Mouse (Mus musculus): ENCODE measurements at regions not wholly inside any gene's neighbourhood (a gene's known extent, or its start where the extent isn't known, plus 50 kb on each side); places are given as distances from the start of the nearest gene placed in this dataset.
"Not testable (repeated sequence)": the region's sequence is repeated elsewhere in the genome, so short reads cannot be mapped to it uniquely, and the experiment has no call there.

DNA sequence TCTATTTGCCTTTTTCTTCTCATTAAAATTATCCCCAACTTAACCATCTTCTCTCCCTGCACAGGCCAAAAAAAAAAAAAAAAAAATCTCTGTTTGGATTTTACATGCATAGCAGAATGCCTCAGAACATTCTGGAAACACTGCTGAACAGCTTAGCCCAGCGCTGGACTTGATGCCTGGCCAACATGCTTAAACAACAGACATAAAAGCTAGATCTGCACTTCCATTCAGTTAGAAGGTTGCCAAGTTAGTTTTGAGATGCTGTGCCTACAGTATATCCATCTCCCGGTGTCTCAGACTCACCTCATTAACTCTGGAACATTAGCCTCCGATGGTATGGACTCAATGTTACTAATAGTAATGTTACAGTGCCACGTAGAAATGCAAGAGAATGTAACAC lies 785.6 kb upstream of the Sox9 start:
- no peak for DNase-seq

DNA sequence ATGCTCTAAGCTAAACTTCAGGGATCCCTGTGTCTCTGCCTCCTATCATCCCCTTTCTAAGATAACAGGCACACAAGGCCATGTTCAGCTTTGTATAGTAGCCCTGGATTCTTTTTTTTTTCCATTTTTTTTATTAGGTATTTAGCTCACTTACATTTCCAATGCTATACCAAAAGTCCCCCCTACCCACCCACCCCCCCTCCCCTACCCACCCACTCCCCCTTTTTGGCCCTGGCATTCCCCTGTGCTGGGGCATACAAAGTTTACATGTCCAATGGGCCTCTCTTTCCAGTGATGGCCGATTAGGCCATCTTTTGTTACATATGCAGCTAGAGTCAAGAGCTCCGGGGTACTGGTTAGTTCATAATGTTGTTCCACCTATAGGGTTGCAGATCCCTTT lies 771.2 kb upstream of the Sox9 start:
- not testable (repeated sequence) for DNase-seq

DNA sequence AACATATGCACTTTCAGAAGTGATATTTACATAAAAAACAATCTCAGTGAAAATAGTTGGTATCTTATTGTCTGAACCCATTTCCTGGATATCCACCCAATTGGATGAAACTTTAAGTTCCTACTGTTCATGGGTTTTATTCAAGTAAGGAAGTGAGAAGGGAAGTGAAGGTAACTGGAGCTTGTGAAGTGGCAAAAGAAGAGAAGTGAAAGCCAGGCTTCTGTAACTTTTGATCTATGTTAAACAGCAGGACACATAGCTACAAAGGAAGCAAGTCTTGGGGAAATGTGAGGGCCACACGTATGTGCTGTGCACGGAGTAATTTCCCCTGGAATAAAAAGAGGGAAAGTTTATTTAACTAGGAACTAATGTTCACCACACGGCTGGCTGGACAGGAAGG lies 764.1 kb upstream of the Sox9 start:
- DNase-seq: no peak

DNA sequence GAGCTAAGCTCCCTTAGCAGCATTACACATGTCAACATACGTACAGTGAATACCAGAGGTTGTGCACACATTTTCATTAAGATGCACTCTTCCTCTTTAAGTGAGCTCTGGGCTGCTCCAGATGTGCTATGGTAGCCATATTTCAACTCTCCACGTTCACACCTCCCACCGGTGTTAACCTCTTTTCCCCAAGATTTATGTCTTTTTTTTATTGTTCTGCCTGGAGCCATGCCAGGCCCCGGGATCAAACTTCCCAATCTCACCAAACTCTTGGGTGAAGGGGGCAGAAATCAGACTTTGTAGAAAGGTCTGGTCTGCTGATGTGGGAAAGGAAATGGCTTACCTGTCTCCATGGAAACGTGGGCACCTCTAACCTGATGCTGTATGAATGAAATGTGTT lies 754.0 kb upstream of the Sox9 start:
- no peak for DNase-seq

DNA sequence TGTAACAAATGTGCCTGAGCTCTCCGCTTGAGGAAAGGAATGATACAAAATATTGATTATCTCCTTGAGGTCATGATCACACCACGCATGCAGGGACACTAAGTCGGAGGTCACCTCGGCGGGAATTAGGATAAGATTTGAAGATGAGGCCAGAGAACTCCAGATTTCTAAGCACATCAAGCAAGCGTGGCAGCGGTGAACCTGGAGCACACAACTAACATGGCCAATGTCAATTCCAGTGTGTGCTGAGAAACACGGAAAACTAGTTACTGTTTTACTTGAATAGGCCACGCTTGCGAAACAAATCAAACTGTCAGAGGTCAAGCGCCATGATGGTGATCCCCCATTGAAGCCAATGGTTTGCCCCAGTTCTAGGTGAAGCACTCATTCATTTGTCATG lies 743.3 kb upstream of the Sox9 start:
- DNase-seq: no peak

DNA sequence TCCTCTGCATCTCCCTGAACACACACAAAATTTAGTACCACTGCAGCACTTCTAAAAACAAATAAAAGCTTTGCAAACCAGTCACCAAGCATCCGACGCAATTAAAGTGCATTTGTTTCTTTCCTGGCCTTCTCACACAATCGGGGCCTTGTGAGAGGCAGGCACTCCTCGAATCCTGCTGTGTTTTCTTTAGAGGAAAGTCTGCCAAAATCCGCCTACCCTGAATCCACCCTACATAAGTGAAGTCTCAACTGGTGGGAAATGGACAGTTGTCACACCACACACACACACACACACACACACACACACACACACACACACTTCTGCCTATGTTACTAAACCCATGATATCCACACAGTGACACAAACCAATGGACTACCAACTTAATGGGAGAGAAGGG lies 737.6 kb upstream of the Sox9 start:
- no peak for DNase-seq

DNA sequence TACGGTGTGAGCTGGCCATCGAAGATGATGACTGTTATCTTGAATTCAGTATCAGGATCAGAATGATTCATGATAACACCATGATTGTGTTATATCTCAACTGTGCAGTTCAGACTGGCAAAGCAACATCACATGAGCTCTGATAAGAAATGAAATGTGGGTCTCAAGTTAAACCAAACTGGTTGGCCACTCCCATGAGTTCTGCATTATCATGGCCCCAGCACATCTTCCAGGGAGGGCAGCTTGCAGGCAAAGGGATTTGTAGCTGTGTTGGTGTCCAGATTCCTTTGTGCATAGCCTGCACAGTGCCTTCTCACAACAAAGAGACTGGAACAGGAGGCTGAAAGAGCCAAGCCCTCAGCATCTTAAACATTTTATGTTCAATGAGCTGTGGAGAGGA lies 736.7 kb upstream of the Sox9 start:
- DNase-seq: no peak

DNA sequence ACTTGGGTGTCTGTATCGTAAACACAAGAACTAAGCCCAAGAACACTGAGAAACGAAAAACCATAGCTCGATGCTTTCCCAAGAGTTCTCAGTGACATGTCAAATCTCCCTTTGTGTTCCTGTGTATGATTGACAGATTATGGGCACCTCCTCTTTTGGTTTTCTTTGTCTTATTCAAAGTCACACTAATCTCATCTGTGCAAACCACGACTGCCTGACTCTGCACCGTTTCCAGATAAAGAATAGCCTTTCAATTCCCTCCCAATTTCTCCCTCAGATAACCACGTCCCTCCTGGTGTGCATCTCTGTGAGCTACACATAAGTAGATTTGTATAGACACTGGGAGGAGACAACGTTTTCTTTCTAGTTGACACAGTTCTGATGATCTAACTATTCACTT lies 731.7 kb upstream of the Sox9 start:
- DNase-seq: no peak

DNA sequence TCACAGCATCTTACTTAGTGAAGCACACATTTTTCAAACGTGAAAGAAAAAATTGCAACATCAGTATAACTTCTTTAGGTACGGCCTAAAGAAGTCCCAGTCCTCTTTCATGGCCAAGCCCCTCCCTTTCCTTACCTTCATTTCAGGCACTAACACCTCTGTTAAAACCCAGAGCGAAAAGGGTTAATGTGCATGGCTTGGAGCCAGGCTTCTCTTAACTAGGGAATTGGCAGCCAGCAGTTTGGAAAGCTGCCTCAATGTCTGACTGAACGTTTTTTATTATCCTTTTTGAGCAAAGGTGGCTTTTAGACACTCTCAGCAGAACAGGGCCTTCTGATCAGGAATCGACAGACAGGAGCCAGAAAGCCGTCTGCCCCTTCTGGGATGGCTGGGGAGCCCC lies 726.4 kb upstream of the Sox9 start:
- DNase-seq: no peak

DNA sequence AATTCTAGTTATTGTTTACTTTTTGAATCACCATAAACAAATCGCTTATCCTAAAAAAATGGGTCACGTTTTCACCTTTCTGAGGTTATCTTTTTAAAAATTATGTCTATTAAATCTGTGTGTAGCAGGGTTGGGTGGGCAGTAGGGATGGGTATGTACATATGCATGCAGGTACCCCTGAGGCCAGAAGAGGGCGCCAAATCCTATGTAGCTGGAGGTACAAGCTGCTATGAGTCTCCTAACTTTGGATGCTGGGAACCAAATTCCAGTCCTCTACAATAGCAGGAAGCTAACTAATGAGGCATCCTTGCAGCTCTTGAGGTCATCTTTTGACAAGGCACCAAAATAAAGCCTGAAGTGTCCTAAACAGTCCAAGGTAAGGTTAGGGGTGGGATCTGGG lies 714.8 kb upstream of the Sox9 start:
- DNase-seq: no peak

DNA sequence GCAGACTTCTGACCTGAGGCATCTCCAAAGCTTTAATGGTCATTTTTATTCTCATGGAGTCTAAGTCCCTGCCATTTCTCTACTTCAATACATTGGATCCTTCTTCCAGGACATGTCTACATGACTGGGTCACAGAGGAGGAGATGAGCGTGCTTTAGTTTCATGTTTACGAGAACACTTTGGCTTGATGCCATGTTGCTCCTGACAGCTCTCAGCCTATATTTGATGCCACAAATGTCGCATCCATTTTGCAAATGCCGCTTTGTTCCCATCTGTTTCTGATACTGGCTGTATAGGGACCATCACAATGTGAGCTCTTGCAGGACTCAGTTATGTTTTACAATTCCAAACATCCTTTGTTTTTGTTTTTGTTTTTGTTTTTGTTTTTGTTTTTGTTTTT lies 713.2 kb upstream of the Sox9 start:
- no peak for DNase-seq

DNA sequence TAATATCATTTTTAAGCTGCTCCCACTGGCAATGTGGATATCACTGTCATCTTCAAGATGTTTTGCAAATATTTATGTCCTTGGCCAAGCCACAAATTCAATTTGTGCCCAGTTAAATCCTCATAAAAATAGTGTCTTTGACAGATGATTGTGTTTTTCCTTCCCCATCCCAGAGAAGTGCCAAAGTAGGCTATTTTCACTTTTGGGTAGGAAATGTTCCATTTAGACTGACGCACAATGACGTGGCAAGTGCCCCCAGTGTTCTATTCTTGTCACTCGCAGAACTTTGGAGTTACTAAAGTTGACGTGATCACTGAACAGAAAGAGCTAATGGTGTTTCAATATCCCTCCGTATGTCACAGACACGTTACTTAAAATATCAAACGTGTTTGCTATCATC lies 710.5 kb upstream of the Sox9 start:
- DNase-seq: no peak

DNA sequence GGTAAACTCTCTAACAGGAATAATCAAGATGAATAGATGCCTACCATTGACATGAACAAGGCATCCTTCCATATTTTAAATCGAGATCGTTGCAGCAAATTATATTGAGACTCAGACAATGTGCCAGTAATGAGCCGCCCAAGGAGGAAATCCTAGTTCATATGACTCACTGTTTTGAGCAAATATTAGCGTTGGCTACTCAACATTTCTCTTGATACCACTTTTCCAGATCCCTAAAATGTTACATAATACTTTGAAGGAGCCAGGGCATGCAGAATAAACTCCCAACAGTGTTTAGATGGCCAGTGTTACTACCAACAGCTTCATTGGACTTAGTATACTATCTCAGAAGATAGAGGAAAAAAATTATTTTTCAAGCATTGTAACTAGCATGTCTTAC lies 700.6 kb upstream of the Sox9 start:
- DNase-seq: no peak

DNA sequence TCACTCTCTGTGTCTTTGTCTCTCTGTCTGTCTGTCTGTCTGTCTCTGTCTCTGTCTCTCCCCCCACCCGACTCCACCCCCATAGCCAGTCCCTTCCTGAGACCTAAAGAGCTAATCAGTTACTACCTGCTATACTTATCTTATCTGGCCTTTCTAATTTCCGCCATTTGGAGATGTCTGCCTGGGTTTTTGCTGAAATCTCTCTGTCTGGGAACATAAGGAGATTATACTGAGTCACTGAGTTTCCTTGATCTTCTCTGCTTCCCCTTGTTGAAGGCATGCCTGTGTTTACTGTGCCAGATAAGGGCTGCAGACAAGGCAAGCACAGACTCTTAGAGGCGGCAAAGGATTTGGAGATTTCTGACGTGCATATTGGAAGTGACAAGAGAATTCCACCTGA lies 699.0 kb upstream of the Sox9 start:
- DNase-seq: no peak

DNA sequence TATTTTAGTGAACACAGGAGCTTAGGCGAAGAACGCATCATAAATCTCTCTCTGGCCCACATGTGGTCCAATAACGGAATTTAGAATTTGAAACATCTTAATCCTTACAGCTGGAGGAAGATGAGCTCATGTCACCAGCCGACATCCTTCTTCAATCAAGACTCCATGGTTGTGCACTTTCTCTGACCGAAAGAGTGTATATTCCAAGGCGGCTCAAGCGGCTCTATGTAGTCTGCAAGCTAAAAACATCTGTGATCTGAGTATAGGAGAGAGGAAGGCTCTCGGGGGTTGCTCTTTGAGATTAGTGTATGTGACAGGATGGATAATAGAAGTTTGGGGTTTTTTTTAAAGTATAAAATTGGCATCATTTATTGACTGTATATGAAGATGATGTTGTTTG lies 689.9 kb upstream of the Sox9 start:
- no peak for DNase-seq

DNA sequence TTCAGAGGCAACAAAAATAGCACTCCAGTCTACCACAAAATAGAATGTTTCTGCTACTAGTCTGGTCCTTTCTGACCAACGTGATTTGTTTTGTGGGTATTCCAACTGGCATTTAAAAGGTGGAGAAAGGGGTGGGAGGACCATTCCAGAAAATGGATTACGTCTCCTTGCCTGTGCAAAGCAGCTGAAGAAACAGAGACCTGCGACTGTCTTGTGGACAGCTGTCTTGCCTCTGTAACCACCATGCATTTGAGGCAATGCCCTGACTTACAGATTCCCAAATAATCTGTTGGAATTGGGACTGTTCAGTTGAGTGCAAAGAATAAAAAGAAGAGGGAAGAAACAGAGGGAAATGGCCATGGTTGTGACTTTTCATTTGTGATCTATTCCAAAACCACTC lies 687.0 kb upstream of the Sox9 start:
- DNase-seq: no peak

DNA sequence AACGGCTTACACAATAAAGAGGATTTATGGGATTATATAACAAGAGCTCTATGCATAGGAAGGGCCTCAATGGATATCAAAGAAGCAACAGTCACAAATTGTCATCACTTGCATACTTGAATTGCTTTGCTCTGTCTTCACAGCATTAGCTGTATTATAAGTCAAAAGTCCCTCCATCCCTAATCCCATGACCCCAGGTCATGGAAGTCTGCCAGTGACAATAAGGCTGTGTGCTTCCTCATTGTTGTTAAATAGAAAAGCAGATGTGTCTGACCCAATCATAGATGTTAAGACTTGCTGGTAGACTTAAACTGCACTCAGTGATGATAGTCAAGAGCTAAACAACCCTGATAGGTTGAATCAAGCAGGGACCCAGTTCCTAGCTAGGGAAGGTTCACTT lies 683.9 kb upstream of the Sox9 start:
- DNase-seq: no peak

DNA sequence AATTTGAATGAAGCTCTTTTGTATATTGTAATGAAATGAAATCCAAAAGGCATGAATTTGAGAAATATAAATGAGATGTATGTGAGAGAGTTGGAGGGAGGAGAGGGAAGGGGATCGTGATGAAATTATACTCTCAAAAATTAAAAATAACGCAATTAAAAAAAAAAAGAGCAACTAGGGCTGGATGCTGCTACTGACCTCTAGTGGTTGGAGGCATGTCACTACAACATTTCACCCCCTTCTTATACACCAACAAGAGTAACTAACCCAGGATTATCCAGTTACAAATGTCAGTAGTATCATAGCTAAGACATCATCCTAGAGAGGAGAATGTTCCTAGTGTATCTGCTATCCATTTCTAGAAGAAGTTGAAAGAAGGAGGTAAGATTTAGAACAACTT lies 678.8 kb upstream of the Sox9 start:
- DNase-seq: no peak

DNA sequence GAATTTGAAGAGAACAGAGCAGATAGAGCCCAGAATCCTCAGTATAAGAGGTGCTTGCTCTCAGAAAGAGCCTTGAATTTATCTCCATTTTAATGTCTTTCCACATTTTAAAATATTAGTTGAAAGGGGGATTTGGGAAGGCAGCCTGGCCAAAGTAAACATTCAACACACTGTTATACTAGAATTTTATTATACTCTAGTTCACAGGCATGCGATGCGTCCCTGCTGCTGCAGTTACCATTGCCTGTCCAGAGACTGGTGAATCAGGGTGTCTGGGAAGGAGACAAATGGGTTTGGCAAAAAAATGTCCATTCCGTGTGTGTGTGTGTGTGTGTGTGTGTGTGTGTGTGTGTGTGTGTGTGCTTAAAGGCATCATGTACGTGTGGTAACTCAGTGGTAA lies 675.1 kb upstream of the Sox9 start:
- DNase-seq: no peak

DNA sequence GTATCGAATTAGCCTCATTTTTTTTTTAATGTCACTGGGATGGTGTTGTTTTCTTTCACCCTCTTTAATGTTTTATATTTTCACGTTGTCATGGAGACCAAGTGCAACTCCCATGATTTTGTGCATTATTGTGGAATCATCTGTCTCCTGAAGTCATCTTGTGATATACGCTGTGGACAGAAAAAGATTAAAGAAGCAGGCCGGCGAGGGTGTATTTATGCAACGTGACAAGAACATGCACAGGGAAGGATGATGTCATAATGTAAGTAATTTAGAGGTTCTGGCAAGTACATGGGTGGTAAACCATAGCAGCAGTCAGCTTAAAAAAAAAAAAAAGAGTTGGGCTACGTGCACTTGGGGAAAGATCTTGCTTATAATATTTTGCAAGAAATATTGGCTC lies 674.7 kb upstream of the Sox9 start:
- no peak for DNase-seq

DNA sequence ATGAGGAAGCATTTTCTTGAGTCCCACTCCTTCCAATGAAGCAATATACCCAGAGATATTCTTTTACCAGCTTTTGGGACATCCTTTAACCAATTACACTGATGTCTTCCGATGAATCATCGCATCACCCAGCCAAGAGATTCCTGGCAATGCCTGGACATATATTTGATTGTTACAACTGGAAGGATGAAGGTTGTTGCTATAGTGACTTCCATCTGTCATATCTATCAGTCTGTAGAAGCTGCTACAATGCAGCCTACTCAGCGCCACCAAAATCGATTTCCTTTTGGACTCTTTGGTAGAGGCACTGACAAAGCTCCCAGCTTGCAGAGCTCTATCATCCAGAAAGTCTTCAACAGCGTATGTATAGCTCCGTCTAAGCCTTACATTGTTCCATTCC lies 661.0 kb upstream of the Sox9 start:
- DNase-seq: no peak

DNA sequence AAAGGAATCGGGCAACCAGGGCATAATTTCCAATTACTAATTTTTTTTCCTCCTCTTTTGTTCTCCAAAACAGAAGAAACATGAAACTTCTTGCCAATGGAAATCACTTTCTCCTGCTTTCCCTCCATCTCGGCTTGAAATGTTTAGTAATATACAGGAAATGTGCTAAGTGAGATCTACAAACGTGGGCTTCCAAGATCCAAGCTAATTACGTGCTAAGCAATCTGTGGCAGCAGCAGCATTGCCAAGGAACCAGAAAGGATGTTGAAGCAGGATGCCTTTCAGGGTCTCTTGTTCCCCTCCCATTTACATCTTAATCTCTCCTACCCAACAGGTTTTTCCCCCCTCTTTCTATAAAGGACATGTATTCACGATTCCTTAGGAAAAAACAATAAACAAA lies 660.2 kb upstream of the Sox9 start:
- no peak for DNase-seq

DNA sequence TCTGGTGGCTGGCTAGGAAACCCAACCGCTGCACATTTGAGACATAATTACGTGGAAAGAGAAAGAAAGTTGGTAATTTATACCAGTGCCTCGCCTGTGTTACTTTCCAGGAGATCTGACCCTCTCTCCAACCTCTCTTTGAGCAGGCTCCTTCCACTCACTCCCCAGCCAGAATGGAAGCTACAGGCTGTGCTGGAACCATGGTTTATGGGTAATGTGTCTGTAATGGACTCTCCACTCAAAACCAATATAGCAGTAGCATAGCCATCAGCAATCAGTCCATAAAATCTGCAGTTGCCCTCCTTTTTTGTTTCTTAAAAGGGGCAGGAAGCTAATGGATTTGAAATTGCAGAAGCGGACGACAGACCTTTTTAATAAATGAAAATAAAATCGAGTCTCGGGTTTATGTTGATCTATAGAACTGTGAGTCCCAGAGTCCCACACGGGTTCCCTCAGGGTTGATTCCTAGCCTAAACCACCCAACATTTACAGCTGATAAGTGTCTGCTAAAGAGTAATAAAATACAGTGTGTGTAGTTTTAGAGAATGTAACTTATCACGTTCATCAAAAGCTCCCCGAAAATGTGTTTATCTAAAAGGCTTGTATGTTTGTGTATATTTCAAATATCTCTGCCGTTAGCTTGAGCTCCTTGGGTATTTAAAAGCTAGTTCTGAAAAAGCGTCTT lies 656.6 kb upstream of the Sox9 start:
- no peak for DNase-seq

DNA sequence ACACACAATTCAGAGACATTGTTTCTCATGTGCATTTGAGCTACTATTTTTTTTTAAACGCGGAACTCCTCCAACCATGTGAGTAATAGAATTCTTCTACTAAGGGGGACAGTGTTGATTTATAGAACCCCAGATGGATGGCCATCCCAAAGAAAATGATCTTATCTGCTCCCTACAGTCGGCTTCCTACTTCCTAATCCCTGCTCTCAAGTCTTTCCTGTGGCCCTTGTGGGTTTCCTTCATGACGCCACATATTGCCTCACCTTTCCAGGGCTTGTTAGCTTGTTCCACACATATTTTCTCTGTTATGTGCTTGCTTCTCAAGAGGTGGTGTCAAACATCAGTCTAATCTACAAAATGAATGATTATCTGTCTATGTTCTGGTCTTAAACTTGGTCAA lies 651.9 kb upstream of the Sox9 start:
- DNase-seq: no peak

DNA sequence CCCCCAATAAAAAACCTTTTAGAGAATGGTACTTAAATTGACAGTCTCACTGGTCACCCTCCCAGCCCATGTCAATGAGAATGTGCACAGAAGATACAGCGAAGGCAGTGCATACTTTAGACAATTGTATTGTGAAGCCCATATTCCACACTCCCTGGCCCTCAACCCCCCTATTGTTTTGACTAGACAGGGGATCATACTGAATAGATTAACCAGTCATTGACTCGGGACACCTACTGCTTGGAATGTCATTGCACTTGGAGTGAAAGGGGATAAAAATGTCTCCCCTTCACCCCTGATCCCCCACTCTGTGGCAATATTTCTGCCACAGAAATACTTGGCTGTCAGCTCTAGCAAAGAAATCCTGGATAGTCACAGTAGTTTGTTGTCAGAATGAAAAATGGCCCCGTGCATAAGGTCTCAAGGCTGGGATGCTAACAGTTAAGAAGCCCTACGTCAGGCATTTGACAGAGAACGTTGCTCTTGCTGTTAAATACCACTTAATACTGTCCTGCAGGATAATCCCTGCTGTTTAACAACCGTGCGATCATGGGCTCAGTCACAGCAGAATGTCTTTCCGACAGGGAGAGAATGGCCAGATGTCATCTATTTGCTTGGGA lies 644.5 kb upstream of the Sox9 start:
- no peak for DNase-seq
